Mouse (Mus musculus) intestine, postnatal 0 days (tissue): ENCODE results near the gene Lgals2. TPM values are rescaled to one million over a fixed set of nuclear protein-coding genes. Genes with fewer than 3 reads are reported as not detected.

Experiments used
- ATAC-seq: fragments of 200-750 bp; cut with Nextera tagmentation; 2 replicates; pipeline ENCODE4 v1.8.0; 2017; ENCODE audit warnings: mild to moderate bottlenecking, moderate TSS enrichment, moderate library complexity
- H3K27ac ChIP-seq: fragments of 300-500 bp; sonication (generic); 2 replicates; pipeline ENCODE4 v1.5.1; 2014; ENCODE audit warnings: mild to moderate bottlenecking, low read depth, low read length, moderate library complexity
- H3K27me3 ChIP-seq: fragments of 300-500 bp; sonication (generic); replicated peaks from 2 replicates; pipeline ENCODE4 v1.6.1; 2014; ENCODE audit warnings: low read length, mixed read lengths; ENCODE audit not compliant: control insufficient read depth, insufficient read depth
- H3K36me3 ChIP-seq: fragments of 300-500 bp; sonication (generic); 2 replicates; pipeline ENCODE4 v1.6.1; 2014; ENCODE audit warnings: mild to moderate bottlenecking, moderate library complexity; ENCODE audit not compliant: control insufficient read depth, insufficient read depth
- H3K4me1 ChIP-seq: fragments of 300-500 bp; sonication (generic); replicated peaks from 2 replicates; pipeline ENCODE4 v1.6.1; 2014; ENCODE audit warnings: antibody characterized with exemption, low read length, mixed read lengths; ENCODE audit not compliant: control insufficient read depth, insufficient read depth
- H3K4me2 ChIP-seq: fragments of 300-500 bp; sonication (generic); replicated peaks from 2 replicates; pipeline ENCODE4 v1.6.1; 2014; ENCODE audit warnings: low read depth, mild to moderate bottlenecking, moderate library complexity
- H3K4me3 ChIP-seq: fragments of 300-500 bp; sonication (generic); 2 replicates; pipeline ENCODE4 v1.5.1; 2014; ENCODE audit warnings: low read depth, low read length
- H3K9ac ChIP-seq: fragments of 300-500 bp; sonication (generic); 2 replicates; pipeline ENCODE4 v1.6.1; 2014; ENCODE audit warnings: mild to moderate bottlenecking, low read depth, low read length
- H3K9me3 ChIP-seq: fragments of 300-500 bp; sonication (generic); 2 replicates; pipeline ENCODE4 v1.6.1; 2016; ENCODE audit warnings: mixed run types; ENCODE audit not compliant: control insufficient read depth
- CTCF ChIP-seq: sonication (generic); IDR thresholded peaks from 2 replicates; pipeline ENCODE4 v1.5.1; 2016; ENCODE audit warnings: low read depth, mild to moderate bottlenecking, control low read depth, antibody characterized with exemption, moderate library complexity
- WGBS: fragments of 180-500 bp; shearing (Covaris S2); extraction: QIAGEN DNeasy Blood & Tissue Kit; methylation state at CpG from one replicate; pipeline ENCODE4 v1.1.7; 2014; 5-methylcytosine and 5-hydroxymethylcytosine counted together
- polyA plus RNA-seq: library from polyadenylated mRNA; unstranded; fragments of >200 nt; fragmentation: Nextera tagmentation; extraction: Ambion mirVana; gene quantifications from 2 replicates; pipeline ENCODE4 v1.2.1, GENCODE M21; 2015

Lgals2 gene
- polyA plus RNA-seq, 1 experiment from 2014 or later, result 787 TPM

DNA sequence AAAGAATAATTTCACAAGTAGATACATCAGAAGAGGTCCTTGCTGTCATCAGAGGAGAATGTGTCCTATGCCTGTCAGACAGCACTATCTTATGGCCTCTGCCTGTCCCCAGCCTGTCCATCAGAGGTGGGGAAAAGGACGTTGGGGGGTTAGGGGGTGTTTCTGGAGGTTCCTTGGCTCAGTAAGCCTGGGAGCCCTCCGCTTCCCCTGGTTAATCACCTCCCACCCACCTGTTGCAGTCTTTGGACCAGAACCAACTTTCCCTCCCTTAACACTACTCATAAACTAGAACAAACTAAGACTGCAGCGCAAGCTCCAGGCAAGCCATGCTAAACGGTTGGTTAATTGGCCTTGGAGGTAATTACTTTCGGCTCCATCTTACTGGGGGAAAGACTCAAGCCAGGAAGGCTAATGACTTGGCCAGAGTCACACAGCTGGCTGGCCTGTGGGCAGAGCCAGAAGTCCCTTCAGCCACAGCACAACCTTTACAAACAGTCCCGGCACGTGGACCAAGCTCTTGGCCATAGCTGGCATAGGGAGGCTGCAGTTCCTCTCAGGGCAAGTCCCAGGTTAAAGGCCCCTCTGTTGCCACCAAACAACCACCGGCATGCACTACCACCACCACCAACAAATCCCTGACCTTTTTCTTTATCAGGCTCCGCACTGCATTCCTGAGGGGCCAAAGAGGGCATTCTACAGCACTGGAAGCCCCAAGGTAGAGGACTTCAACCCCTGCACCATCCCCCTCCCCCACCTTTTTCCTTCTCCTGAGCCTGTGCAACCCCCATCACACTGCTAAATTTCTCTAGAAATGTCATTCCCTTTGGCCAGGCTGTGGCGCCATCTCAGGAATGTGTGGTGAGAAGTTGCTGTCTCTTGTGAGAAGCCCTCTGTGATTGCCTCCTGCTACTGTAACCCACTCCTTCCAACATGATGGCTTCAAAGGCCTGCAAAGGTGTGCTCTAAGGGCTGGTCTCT is 24.3 kb downstream of the Lgals2 start:
- no peak overlapping the region for H3K9ac ChIP-seq
- no peaks in the 10 kb centered on the region for H3K9me3 ChIP-seq
- no peak overlapping the region for H3K4me2 ChIP-seq
- H3K27ac ChIP-seq, result no peak overlapping the region
- 0 out of 2 replicates have a peak, but pooled peaks cover 3% of the 10 kb centered on the region for H3K4me1 ChIP-seq
- H3K27me3 ChIP-seq, result no peaks in the 10 kb centered on the region
- peak; percentile 43 for TF ChIP-seq CTCF
- 0 out of 2 replicates have a peak, but pooled peaks have one; percentile 11 for ATAC-seq
- WGBS, result 43% methylated on average over 10 of the region's 10 CpGs
- no peaks in the 10 kb centered on the region for H3K36me3 ChIP-seq
- H3K4me3 ChIP-seq, result no peak overlapping the region

- no peak for ATAC-seq
- Histone ChIP-seq H3K27me3 (no peaks in the 10 kb centered on the region), H3K4me3 (no peak overlapping the region), H3K4me2 (no peak overlapping the region), H3K9ac (no peak overlapping the region), H3K9me3 (no peaks in the 10 kb centered on the region), H3K27ac (no peak overlapping the region), H3K36me3 (no peaks in the 10 kb centered on the region), H3K4me1 (0 out of 2 replicates have a peak, but pooled peaks cover 3% of the 10 kb centered on the region)
- WGBS, result 95% methylated on average over 1 of the region's 1 CpGs
- peak; percentile 58 for TF ChIP-seq CTCF
Observed at GRCm38 (mm10) chr15:78829636-78830035, 25.7 kb downstream of the Lgals2 start.

- H3K4me1 ChIP-seq, result 0 out of 2 replicates have a peak, but pooled peaks cover 3% of the 10 kb centered on the region
- H3K27me3 ChIP-seq, result no peaks in the 10 kb centered on the region
- no peak overlapping the region for H3K9ac ChIP-seq
- peak; percentile 37; the same call in 1 of the 2 replicates for ATAC-seq
- no peaks in the 10 kb centered on the region for H3K36me3 ChIP-seq
- no peak overlapping the region for H3K4me2 ChIP-seq
- no peak overlapping the region for H3K4me3 ChIP-seq
- H3K27ac ChIP-seq, result no peak overlapping the region
- peak; percentile 43 for TF ChIP-seq CTCF
- WGBS, result 19% methylated on average over 5 of the region's 5 CpGs
- H3K9me3 ChIP-seq, result no peaks in the 10 kb centered on the region
Observed at GRCm38 (mm10) chr15:78828315-78828714, 27.0 kb downstream of the Lgals2 start.

DNA sequence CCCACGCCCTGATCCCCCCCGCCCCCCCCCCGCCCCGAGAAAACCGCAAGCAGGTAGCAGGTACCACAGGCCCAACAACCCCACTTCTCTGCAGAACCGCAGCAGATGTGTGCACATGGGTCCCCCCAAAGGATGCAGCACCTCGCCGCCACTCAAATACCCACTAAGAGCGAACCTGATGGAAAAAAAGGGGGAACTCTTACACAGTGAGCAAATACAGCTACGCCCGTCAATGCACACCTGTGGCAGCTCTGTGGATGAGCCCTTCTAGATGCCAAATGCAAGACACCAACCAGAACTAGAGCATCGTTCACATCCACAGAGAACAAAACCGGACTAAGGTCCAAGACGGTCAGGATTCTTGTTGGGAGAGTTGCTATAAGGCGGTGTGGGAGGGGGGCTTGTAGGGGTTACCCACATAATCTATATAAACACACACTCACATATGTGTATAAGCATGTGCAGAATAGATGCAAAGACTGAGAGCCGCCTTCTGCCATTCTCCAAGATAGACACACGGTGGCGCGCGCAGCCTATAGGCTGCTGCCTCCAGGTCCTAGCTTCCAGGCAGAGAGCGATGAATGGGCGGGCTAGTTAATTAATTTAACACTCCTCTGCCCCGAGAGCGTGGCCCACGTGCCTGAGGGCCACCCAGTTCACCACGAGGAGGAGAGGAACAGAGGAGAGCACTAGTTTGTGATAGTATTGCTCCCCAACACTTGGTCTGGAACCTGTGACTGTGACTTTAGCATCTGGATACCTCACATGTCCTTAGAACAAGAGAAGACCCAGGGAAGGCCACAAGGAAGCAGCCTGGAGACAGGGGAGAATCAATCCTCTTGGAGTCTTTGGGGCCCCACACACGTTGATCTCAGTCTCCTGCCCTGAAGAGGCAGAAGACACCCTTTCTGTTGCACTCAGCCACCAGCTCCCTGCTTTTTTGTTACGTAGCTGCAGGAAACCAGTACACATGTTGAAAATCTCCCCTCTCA is 28.8 kb downstream of the Lgals2 start:
- 0 out of 2 replicates have a peak, but pooled peaks cover 3% of the 10 kb centered on the region for H3K4me1 ChIP-seq
- no peaks in the 10 kb centered on the region for H3K27me3 ChIP-seq
- H3K4me3 ChIP-seq, result no peak overlapping the region
- H3K9ac ChIP-seq, result no peak overlapping the region
- H3K36me3 ChIP-seq, result no peaks in the 10 kb centered on the region
- WGBS, result 19% methylated on average over 28 of the region's 28 CpGs
- H3K4me2 ChIP-seq, result no peak overlapping the region
- peak; percentile 97 for TF ChIP-seq CTCF
- 0 out of 2 replicates have a peak, but pooled peaks have one; percentile 33 for ATAC-seq
- H3K27ac ChIP-seq, result no peak overlapping the region
- no peaks in the 10 kb centered on the region for H3K9me3 ChIP-seq

GRCm38 (mm10) chr15:78816074-78816391 is 39.3 kb downstream of the Lgals2 start:
- no peaks in the 10 kb centered on the region for H3K4me1 ChIP-seq
- no peak overlapping the region for H3K9ac ChIP-seq
- H3K27ac ChIP-seq, result no peak overlapping the region
- TF ChIP-seq CTCF, result no peak
- no peaks in the 10 kb centered on the region for H3K36me3 ChIP-seq
- H3K4me2 ChIP-seq, result no peak overlapping the region
- H3K4me3 ChIP-seq, result no peak overlapping the region
- WGBS, result 35% methylated on average over 6 of the region's 6 CpGs
- no peak; the same call in 1 of the 2 replicates for ATAC-seq
- no peaks in the 10 kb centered on the region for H3K9me3 ChIP-seq
- no peaks in the 10 kb centered on the region for H3K27me3 ChIP-seq
